Mouse (Mus musculus): ENCODE data around the gene Galns.
"Not testable (repeated sequence)": the region's sequence is repeated elsewhere in the genome, so short reads cannot be mapped to it uniquely, and the experiment has no call there.

Galns gene

DNA sequence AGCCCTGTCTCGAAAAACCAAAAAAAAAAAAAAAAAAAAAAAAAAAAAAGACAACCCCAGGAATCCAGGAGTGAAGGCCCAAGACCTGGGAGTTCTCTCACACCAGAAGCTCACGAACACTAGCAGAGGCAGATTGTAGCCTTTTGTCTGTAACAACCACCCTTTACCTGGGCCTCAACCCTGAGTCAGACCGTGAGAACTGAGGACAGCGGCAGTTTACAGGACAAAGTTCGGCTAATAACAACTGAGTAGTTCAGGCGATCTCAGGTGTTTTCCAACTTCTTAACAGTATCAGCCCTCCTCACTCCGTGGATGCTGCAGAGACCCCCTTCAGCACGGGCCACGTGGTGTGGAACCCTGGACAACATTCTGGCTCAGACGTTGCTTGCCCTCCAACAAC is 24.5 kb downstream of the Galns start:
- no peak for DNase-seq

DNA sequence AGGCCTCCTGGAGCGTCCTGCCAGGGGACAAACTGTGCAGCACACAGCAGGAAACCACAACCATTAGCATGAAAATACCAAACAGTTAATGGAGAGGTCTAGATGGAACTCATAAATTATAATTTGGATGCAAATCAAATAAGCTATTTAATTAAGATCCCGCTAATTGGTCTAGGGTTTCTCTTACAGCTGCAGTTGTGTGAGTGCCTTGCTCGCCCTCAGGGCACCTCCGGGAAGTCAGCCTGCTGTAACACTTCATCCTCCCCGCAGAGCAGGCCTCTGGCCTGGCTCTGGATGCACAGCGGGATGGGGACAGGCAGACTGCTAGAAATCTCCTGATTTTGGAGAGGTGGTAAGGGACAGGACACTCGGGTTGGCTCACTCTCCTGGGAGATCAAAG is 25.1 kb downstream of the Galns start:
- DNase-seq, result no peak

DNA sequence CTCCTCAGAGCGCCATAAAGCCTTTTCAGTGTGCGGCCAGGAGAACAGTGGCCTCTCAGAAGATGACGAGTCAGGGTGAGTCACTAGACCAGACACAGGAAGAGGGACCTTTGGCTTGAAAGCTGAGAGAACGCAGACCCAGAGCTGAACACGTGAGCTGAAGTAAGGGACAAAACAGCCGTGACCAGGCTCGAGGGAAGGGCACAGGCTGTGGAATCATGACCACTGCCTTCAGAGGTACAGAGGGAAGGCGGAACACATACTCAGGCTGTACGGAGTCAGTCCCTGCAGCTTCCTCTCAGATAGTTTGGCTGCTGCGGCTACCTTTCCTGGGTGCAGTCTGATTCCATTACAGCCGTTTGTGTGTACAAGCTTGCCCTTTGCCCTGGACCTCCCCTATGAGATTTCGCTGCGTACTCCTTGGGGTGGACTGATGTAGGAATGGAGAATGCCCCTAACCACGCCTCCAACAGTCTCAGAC is 25.8 kb downstream of the Galns start:
- no peak for DNase-seq

GRCm38 (mm10) chr8:122584981-122585380 is 26.3 kb downstream of the Galns start:
- DNase-seq, result no peak

- no peak for DNase-seq
These were observed 30.3 kb downstream of the Galns start for GRCm38 (mm10) chr8:122580926-122581325.

- no peak for DNase-seq
These were observed 32.1 kb downstream of the Galns start for GRCm38 (mm10) chr8:122579196-122579595.

DNA sequence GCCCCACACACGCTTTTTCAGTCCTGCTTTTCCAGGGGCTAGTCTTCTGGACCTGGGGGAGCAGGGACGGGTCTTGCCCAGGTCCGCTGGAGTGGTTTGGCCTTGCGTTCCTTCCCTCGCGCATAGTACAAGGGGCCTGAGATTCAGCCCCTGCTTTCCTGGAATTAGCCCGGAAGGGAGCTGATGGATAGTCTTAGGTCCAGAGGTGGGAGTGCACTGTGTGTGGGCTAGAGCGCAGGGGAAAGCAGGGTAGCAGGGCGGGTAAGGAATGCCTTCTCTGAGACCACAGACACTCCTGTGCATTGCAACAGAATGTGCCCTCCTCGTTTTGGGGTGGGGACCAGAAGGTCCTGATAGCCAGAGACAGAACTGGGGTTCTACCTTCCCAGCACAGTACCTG is 34.1 kb downstream of the Galns start:
- no peak for DNase-seq

GRCm38 (mm10) chr8:122576648-122577022 is 34.6 kb downstream of the Galns start, which contains the start of gene Aprt:
TSS of gene Aprt (minus strand) at chr8:122576909.
- peak; percentile 91 for DNase-seq

DNA sequence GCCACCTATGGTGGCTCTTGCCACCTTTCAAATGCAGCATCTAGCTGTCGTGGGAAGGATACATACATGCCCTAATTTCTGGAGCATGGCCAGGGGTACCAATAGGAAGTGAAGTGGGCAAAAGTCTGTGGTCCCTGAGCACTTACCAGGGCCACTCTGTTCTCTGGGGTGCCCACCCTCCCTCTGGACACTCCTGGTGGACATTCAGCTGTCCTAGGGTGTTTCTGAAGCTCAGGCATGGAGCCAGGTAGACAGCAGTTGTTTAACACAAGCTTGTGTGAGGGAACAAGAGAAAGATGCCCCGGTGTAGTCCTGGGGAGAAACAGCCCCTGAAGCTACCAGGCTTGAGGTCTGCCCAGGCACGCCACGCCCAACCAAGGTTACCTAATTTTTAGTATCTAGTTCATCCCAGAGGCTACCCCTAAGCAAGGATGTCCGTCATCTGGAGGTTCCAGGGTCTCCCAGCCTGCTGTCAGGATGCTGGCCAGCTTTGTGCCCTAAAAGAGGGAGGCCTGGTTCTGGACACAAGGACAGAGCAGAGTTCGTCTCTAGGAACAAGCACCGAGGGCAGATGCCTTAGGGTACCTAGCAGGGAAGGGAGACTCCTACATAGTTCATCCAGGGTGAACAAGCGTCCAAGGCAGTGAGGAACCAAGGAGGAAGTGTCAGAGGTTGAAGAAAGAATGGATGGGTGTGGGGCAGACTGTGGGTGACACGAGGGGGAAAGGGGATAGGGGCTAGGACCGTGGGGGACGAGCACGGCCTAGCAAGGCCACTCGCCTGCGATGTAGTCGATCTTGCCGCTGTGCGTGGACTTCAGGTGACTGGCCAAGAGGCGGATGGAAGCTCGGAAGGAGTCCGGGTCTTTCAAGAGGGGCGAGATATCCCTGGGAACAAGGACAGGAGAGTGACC is 35.3 kb downstream of the Galns start:
- DNase-seq, result no peak

GRCm38 (mm10) chr8:122575286-122575685 is 36.0 kb downstream of the Galns start:
- no peak for DNase-seq

DNA sequence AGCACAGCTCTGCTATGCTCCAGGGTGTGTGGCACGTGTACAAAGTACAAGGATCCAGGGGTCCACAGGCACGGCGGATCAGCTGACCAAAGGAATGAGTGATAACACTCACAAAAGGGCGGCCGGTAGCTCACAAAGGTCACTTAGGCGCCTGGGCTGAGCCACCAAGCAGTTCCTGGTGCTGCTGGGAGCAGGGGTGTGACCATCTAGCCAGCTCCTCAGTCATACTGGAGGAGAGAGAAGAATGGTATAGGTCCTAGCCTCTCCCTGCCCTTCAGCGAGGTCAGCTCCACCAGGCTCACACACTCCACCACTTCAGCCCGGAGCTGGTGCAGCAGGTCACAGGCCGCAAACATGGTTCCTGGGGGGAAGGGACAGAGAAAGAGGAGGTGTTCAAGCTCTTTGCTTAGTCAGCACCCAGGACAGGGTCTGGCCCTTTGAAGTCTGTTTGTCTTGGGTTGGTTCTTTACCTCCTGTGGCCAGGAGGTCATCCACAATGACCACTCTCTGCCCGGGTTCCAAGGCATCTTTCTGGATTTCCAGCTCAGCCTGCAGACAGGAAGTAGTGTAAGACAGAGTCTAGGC is 36.5 kb downstream of the Galns start:
- no peak for DNase-seq

GRCm38 (mm10) chr8:122574264-122574663 is 37.0 kb downstream of the Galns start:
- no peak for DNase-seq

GRCm38 (mm10) chr8:122573577-122573976 is 37.7 kb downstream of the Galns start:
- no peak for DNase-seq

- not testable (repeated sequence) for DNase-seq
These were observed 38.1 kb downstream of the Galns start for GRCm38 (mm10) chr8:122573176-122573575.

- DNase-seq, result no peak
These were observed 38.5 kb downstream of the Galns start for GRCm38 (mm10) chr8:122572751-122573150.

GRCm38 (mm10) chr8:122571750-122572267 is 39.5 kb downstream of the Galns start:
- no peak for DNase-seq

DNA sequence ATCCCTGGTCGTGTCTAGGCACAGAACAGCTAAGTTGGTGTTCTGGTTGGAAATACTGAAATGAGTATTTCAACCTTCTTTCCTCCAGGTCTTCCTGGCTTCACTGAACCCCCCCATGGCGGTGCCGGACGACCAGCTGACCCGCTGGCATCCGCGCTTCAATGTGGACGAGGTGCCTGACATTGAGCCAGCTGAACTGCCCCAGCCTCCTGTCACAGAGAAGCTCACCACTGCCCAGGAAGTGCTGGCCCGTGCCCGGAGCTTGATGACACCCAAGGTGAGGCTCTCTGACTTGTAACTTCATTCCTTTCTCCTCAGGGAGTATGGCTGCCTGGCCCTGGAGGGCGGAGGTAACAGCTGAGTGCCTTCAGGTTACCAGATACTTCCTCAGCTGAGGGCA is 40.1 kb downstream of the Galns start:
- no peak for DNase-seq

- DNase-seq, result no peak
These were observed 41.3 kb downstream of the Galns start for GRCm38 (mm10) chr8:122569996-122570395.

GRCm38 (mm10) chr8:122569329-122569728 is 41.9 kb downstream of the Galns start:
- no peak for DNase-seq

DNA sequence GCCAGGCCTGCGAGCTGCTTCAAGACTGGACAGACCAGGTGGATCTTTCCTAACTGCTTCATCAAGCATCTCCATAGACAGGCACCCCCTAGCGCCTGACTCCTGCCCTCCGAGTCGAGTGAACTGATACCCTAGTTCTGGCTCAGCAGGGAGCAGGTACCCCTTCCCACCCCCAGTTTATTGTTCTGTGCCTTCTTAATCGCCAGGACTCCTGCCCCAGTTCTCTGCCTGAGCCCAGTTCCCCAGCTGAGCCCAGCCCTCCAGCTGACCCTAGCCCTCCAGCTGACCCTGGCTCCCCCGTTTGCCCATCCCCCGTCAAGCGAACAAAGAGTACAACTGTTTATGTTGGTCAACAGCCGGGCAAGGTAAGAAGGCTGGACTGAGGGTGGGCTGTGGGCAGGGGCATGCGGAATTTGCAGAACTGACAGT is 42.4 kb downstream of the Galns start:
- DNase-seq, result no peak

GRCm38 (mm10) chr8:122568109-122568504 is 43.2 kb downstream of the Galns start:
- DNase-seq, result no peak

DNA sequence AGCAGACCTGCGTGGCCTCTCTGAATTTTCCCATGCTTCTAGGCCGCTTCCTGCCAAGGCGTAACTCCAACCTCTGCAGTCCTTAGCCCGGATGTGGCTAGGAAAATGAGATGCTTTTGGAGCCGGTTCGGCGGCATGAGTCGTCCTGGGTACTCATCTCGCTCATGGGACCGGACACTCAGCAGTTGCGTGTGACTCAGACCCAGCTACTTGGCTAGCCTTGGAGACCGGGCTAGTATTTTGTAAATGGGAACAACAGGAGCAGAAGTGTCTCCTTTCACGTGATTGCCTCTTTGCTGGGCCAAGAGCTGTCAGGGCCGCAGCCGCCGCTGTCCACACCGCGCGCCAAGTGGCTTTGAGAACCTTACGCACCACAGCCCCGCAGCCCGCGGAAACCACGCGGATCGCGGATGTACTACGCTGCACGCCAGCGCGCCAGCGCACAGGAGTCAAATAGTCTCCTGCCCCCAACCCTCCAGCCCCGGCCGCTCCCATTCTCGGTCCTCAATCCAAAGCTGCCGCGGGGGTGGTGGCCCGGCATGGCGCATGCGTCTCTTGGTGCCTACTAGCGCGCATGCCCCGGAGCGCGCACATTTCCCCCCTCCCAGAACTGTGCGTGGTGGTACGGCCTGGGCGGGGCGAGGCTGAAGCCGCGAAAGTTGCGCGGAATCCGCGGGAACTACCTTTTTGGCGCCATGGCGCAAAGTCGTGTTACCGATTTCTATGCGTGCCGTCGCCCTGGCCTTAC is 43.7 kb downstream of the Galns start, which contains the start of gene Cdt1:
Gene Cdt1 (plus strand): TSS at position 655 of the 748 bp plus-strand sequence.
- DNase-seq, result peak; percentile 95

DNA sequence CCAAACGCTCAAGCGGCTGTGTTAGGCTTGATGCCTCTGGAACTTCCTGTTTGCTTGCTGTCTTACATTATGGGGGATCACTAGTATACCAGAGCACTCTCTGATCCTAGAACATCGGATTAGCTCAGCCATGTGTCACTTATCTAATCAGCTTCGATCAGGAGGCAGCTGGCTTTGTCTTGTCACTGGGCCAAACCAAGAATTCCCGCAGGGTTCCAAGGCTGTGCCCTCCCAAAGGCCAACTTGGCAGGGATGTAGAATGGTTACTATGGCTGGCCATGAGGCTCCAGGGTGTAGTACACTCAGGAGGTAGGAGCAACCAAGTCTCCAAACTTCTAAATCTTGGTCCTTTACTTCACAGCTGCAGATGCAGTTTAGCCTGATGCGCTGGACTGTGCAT is 44.5 kb downstream of the Galns start:
- no peak for DNase-seq
